ENCODE assay signal across 9 mouse cellular contexts in the genomic region with DNA sequence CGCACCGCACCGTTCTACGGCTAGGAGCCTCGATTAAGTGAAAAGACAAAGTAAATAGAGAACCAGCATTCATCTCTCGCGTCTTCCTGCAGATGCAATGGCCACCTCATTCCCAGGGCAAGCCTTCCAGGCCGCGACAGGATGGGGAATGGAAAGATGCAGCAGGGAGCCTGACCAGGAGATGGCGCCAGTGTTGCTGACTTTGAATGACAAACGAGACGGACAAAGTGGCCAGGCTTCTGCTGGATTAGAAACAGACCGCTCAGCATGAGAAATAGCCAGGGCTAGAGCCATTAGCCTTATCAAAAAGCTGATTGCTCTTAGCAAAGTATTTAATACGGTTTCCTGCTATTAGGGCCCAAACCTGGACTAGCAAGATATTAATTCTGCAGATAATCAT.
DNase-seq lines count a peak whose midpoint lies in the region; ATAC-seq lines count a peak whose summit lies in the region.
"Had no signal": no experiment of that assay in that cellular context is flagged by ENCODE, and none has a peak within 500 bp of the region (broad histone marks: within the 10 kb centered on the region; RNA-seq: fewer than 3 reads in every experiment).

No protein-coding gene starts in this region.

- no peak overlapping the region for H3K9ac ChIP-seq in forebrain, embryonic 15.5 days (replicated peaks)
- H3K9ac ChIP-seq in intestine, embryonic 15.5 days = no peak overlapping the region
- H3K9ac ChIP-seq in midbrain, embryonic 16.5 days (ENCODE audit: low read depth, low read length) = peak overlapping the region; percentile 7; the same call in 1 of the 2 replicates

- no peak overlapping the region for H3K27ac ChIP-seq in forebrain, embryonic 10.5 days
- H3K27ac ChIP-seq in forebrain, embryonic 15.5 days (replicated peaks) = no peak overlapping the region
- H3K27ac ChIP-seq in intestine, embryonic 15.5 days = no peak overlapping the region
- H3K27ac ChIP-seq in midbrain, embryonic 16.5 days (ENCODE audit: low read length) = peak overlapping the region; percentile 55; the same call in 1 of the 2 replicates

- H3K4me1 ChIP-seq in forebrain, embryonic 10.5 days = 0 out of 2 replicates have a peak, but pooled peaks cover 4% of the 10 kb centered on the region
- peaks cover 3% of the 10 kb centered on the region for H3K4me1 ChIP-seq in forebrain, embryonic 15.5 days
- H3K4me1 ChIP-seq in intestine, embryonic 15.5 days (replicated peaks) = no peaks in the 10 kb centered on the region
- H3K4me1 ChIP-seq in midbrain, embryonic 16.5 days (ENCODE audit: control insufficient read depth, insufficient read depth, low read length) = peaks cover 4% of the 10 kb centered on the region; the same call in 1 of the 2 replicates

- no peaks in the 10 kb centered on the region for H3K9me3 ChIP-seq in forebrain, embryonic 10.5 days
- no peaks in the 10 kb centered on the region for H3K9me3 ChIP-seq in forebrain, embryonic 15.5 days
- no peaks in the 10 kb centered on the region for H3K9me3 ChIP-seq in intestine, embryonic 15.5 days
- no peaks in the 10 kb centered on the region for H3K9me3 ChIP-seq in midbrain, embryonic 16.5 days (replicated peaks; ENCODE audit: control insufficient read depth, low read length, poor library complexity, severe bottlenecking)

- intact Hi-C loops in left cerebral cortex, postnatal 25 days (cut with DNase I) = loop anchor here (5.0 kb wide), 1 partner anchor 352 kb away; no protein-coding TSS in a partner anchor

- no peak overlapping the region for H3K4me3 ChIP-seq in forebrain, embryonic 10.5 days
- no peak overlapping the region for H3K4me3 ChIP-seq in forebrain, embryonic 15.5 days
- H3K4me3 ChIP-seq in intestine, embryonic 15.5 days (replicated peaks) = no peak overlapping the region
- H3K4me3 ChIP-seq in midbrain, embryonic 16.5 days (ENCODE audit: low read depth, low read length) = no peak overlapping the region
- H3K4me3 ChIP-seq: myocyte had no signal

- WGBS in forebrain, embryonic 10.5 days = 8% methylated on average over 14 of the region's 14 CpGs
- 2% methylated on average over 14 of the region's 14 CpGs for WGBS in forebrain, embryonic 15.5 days
- 6% methylated on average over 14 of the region's 14 CpGs for WGBS in intestine, embryonic 15.5 days
- 5% methylated on average over 14 of the region's 14 CpGs for WGBS in midbrain, embryonic 16.5 days

- ATAC-seq in forebrain, embryonic 15.5 days (replicated peaks) = no peak
- ATAC-seq in intestine, embryonic 15.5 days = peak; percentile 41; the same call in 1 of the 2 replicates
- peak; percentile 64 for ATAC-seq in midbrain, embryonic 16.5 days

- peak; percentile 90 for DNase-seq in forebrain, embryonic 10.5 days (ENCODE audit: extremely low spot score, low spot score)
- peak; percentile 80 for DNase-seq in cerebellum, adult 9-11 months
- peak; percentile 85 for DNase-seq in gastrocnemius, adult 18-20 months (ENCODE audit: low spot score)
- DNase-seq in left cerebral cortex, postnatal 25 days (ENCODE audit: low spot score in 2 of 2) = peak; percentile 86 to 94
- DNase-seq in telencephalon, adult 2 months (ENCODE audit: low read depth, low spot score) = peak; percentile 43

- peaks cover 13% of the 10 kb centered on the region for H3K27me3 ChIP-seq in forebrain, embryonic 10.5 days (ENCODE audit: poor library complexity, severe bottlenecking)
- no peaks in the 10 kb centered on the region for H3K27me3 ChIP-seq in forebrain, embryonic 15.5 days
- H3K27me3 ChIP-seq in intestine, embryonic 15.5 days (replicated peaks) = no peaks in the 10 kb centered on the region
- no peaks in the 10 kb centered on the region for H3K27me3 ChIP-seq in midbrain, embryonic 16.5 days (ENCODE audit: control insufficient read depth, insufficient read depth, low read depth, low read length)

- H3K36me3 ChIP-seq in forebrain, embryonic 10.5 days (replicated peaks) = no peaks in the 10 kb centered on the region
- no peaks in the 10 kb centered on the region for H3K36me3 ChIP-seq in forebrain, embryonic 15.5 days
- no peaks in the 10 kb centered on the region for H3K36me3 ChIP-seq in intestine, embryonic 15.5 days
- no peaks in the 10 kb centered on the region for H3K36me3 ChIP-seq in midbrain, embryonic 16.5 days (ENCODE audit: control insufficient read depth, insufficient read depth, low read length)

- no peak overlapping the region for H3K4me2 ChIP-seq in forebrain, embryonic 15.5 days (replicated peaks)
- no peak overlapping the region for H3K4me2 ChIP-seq in intestine, embryonic 15.5 days (replicated peaks)
- H3K4me2 ChIP-seq in midbrain, embryonic 16.5 days (ENCODE audit: low read length) = no peak overlapping the region
